Mouse (Mus musculus) splenic B cell, adult 2 months (primary cell): ENCODE results near the gene Man1a2.

Experiments
- DNase-seq: peaks from one replicate; pipeline ENCODE4 v3.0.0-alpha.2; 2011; ENCODE audit warnings: low read depth, low spot score
- H3K27me3 ChIP-seq: 2 replicates; pipeline ENCODE4 v1.6.1; 2012; ENCODE audit warnings: mild to moderate bottlenecking, low read length, moderate library complexity, mixed read lengths; ENCODE audit not compliant: control insufficient read depth, poor library complexity, insufficient read depth, severe bottlenecking
- H3K36me3 ChIP-seq: 2 replicates; pipeline ENCODE4 v1.6.1; 2012; ENCODE audit warnings: mild to moderate bottlenecking, low read length, moderate library complexity, mixed read lengths; ENCODE audit not compliant: control insufficient read depth, poor library complexity, insufficient read depth, severe bottlenecking

Gene Man1a2

DNA sequence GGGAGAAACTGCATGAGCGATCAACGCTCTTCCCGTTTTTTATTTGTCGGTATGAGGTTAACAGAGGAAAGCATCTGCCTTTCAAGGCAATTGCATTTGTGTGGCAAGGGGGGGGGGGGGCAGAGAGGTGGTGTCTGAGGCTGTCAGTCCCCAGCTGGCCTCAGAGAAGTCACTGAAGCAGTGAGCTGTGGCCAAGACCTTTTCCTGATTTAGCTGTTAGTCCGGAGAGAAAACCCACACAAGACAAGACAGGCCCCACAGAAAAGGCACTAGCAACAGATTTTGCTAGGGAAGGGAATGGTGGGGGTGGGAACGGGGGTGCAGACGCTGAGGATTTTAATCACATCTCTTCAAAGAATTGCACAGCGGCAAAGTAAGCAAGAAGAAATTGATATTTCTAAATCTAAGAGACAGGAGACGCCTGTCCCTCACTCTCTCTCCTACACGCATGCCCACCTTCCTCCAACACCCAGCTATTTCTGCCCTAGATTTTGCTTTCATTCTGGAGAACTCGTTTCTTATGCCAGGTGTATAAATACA, 19.9 kb upstream of the Man1a2 start:
- Histone ChIP-seq H3K27me3 (no peaks in the 10 kb centered on the region), H3K36me3 (no peaks in the 10 kb centered on the region)
- DNase-seq = peak; percentile 54

GRCm38 (mm10) chr3:100703847-100704644, 18.7 kb upstream of the Man1a2 start:
- DNase-seq = peak; percentile 22
- Histone ChIP-seq H3K27me3 (no peaks in the 10 kb centered on the region), H3K36me3 (no peaks in the 10 kb centered on the region)

DNA sequence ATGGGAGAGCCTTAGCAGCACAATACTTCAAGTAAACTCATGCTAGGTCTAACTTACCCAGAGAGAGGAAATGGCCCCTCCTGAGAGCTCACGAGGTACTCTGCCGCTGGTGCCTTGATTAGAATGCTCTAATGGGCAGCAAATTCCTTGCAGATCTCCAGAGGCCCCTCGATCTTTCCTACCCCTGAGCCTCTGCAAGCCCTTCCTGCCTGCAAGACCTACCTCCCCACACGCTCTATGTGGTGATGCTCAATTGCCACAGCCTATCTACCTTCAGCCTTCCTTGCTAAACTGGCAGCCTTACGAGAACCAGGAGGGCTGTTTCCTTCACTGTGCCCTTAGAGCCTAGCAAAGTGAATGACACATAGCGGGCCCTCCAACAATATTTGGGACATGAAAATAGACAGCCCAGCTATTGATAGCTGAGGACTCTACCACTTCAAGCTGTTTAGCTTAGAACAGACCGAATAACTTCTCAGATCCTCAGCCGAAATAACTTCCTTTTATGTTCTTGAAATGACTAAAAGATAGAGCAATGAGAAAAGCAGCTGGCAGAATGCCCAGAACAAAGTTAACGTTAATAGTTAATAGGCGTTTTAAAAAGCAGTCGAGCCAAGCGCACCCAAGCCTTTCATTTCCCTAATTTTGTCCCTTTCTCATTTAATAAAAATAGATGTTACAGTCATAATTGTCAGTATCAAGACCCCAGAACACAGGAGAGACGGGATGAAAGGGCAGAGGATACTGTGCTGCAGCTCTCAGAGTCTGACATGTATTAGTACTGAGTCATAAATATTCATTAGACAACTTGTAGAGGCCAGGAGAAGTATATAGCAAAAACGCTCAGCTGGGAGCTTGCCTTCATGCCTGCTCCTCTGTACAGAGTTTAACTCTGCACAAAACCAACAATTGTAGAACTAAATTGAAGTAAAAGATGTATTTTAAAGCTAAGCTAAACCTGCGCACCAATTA, 17.9 kb upstream of the Man1a2 start:
- peak; percentile 65 for DNase-seq
- Histone ChIP-seq H3K36me3 (no peaks in the 10 kb centered on the region), H3K27me3 (no peaks in the 10 kb centered on the region)

GRCm38 (mm10) chr3:100688747-100689146, 3.4 kb upstream of the Man1a2 start:
- DNase-seq = no peak
- Histone ChIP-seq H3K36me3 (no peaks in the 10 kb centered on the region), H3K27me3 (no peaks in the 10 kb centered on the region)

DNA sequence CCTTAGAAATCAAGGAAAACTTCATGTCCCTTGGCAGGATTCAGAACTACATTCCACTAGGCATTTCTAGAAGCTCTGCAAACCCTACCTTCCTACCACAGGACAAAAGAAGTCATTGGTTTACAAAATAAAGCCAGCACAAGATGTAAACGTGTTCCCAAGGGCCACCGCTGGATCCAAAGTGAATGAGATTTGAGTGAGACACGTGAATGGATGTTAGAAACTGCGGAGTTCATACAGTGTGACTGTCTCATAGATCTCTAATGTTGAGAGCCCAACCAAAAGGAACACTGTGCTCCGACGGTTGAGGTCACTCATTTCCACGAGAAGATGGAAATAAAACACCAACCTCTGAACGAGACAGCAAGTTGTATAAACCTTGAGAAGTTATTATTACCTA, 1.5 kb upstream of the Man1a2 start:
- no peaks in the 10 kb centered on the region for H3K27me3 ChIP-seq
- H3K36me3 ChIP-seq = no peaks in the 10 kb centered on the region
- no peak for DNase-seq

DNA sequence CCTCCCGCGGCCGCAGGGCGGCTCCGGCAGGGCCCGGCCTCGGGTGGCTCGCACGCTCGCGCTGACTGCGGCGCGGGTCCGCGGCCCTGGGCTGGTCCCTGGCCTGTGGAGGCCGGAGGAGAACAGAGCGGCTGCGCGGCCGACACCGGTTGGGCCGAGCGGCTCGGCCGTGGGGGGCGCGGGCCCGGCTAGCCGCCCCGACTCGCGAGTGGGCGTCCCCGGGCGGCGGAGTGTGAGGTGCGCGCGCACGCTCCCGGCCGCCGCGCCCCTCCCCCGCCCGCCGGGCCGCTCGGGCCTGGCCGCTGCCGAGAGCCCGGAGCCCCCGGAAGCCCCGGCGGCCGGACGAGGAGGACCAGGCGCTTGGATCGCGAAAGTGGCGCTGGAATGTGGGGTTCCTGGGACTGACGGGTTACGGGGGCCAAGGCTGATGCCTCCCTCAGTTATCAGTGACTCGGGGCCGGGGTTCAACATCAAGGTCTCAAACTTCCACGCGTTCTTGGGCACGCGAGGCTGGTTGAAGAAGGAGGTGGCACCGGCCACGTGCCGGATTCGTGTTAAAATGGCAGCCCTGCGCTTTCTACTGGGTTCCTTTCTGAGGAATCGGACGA, 564 bp upstream of the Man1a2 start:
- no peaks in the 10 kb centered on the region for H3K36me3 ChIP-seq
- DNase-seq = peak; percentile 75
- no peaks in the 10 kb centered on the region for H3K27me3 ChIP-seq

GRCm38 (mm10) chr3:100684234-100684975, 898 bp downstream of the Man1a2 start:
- H3K36me3 ChIP-seq = no peaks in the 10 kb centered on the region
- DNase-seq = peak; percentile 33

GRCm38 (mm10) chr3:100682841-100683240, 2.5 kb downstream of the Man1a2 start:
- DNase-seq = no peak
- H3K27me3 ChIP-seq = no peaks in the 10 kb centered on the region
- H3K36me3 ChIP-seq = 0 out of 2 replicates have a peak, but pooled peaks cover 1% of the 10 kb centered on the region

More at GRCm38 (mm10) chr3:100684234-100684975, 898 bp downstream of the Man1a2 start:
- H3K27me3 ChIP-seq = no peaks in the 10 kb centered on the region

DNA sequence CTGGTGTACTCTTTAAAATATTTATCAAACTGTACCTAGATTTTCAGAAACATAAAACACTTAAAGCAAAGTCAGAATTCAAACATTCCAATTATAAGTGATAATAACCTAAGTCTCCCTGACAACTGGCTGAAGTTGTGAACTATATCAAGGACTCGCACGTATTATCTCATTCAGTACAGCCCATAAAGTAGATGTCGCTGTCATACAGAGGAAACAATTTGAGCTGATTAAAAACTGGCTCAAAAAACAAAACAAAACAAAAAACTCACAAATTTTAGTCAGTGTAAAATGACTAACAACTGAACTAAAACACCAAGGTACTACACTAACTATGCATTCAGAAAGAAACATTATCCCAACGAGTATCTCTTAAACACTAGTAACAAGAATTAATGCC, 3.0 kb downstream of the Man1a2 start:
- Histone ChIP-seq H3K36me3 (0 out of 2 replicates have a peak, but pooled peaks cover 1% of the 10 kb centered on the region), H3K27me3 (no peaks in the 10 kb centered on the region)
- DNase-seq = no peak

DNA sequence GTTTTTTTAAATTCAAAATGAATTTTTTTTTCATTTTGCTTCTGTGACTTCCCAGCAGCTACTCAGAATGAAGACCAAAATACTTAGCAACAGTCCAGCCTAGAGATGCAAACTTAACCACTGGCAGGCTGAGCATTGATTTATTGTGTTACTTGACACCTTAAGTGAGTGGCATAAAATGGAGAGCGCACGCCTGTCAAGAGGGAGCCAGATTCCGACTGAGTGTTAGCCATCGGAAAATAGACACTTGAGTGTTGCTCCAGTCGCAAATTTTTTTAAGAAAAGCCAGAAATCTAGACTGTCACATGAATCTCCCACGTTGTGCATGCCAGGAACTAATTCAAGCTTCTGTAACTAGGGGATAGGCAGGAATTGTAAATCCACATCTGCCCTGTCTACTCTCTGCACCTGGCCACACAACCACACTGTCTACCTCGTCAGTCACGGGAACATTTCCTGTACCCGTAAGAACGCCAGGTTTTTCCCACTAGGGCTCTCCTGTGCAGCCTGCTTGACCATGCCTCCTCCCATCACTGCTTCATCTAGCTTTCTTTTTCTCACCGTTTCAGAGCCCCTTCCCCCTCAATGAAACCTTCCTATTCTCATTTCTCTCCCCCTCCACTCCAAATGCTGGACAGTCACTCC, 3.7 kb downstream of the Man1a2 start:
- Histone ChIP-seq H3K36me3 (0 out of 2 replicates have a peak, but pooled peaks cover 1% of the 10 kb centered on the region), H3K27me3 (no peaks in the 10 kb centered on the region)
- no peak for DNase-seq

DNA sequence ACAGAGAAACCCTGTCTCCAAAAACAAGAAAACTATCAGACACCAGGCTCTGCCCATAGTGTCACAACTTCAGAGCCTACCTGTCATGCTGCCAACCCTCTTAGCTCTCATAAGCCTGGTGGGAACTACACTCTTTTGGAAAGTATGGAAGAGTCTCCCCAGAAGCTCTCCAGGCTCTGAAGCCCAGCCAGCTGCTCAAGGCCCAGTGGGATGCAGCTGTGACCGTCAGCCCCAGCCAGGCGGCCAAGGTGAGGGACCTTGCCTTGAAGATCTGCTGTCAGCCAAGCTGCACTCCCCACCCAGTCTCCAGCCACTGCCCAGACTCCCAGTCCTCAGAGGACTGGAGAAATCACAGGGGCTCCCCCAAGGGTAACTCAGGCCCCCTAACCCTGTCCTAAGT, 5.1 kb downstream of the Man1a2 start:
- H3K36me3 ChIP-seq = 0 out of 2 replicates have a peak, but pooled peaks cover 1% of the 10 kb centered on the region
- no peak for DNase-seq

DNA sequence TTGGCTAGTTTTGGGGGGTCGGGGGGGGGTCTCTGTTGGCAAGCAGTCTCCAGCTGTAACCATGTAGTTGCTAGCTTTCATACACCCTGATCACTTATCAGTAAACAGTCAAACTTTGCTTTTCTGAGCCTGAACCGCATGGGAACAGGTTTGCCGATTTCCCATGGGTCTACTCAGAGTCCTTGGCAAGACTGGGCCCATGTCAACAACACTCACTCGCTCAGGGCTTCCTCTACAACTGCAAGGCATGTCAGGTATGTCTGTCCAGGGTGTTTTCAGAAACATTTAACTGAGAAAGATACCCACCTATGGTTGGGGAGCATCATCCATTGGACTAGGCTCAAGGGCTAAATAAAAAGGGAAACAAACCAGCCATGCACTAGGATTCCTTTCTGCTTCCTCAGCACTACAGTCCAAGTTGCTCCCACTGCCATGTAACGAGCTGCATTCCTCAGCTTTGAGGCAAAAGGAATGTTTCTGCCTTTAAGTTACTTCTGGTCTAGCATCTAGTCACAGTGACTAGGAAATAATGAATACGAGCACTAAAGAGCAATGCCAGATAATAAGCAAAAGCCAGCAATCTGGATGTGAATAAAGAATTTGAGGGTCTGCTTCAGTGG, 6.2 kb downstream of the Man1a2 start:
- Histone ChIP-seq H3K27me3 (no peaks in the 10 kb centered on the region), H3K36me3 (0 out of 2 replicates have a peak, but pooled peaks cover 1% of the 10 kb centered on the region)
- DNase-seq = no peak

More for the DNA sequence above, 5.1 kb downstream of the Man1a2 start:
- no peaks in the 10 kb centered on the region for H3K27me3 ChIP-seq

GRCm38 (mm10) chr3:100675146-100675545, 10.2 kb downstream of the Man1a2 start:
- no peaks in the 10 kb centered on the region for H3K27me3 ChIP-seq
- DNase-seq = no peak

More at GRCm38 (mm10) chr3:100675146-100675545, 10.2 kb downstream of the Man1a2 start:
- H3K36me3 ChIP-seq = 0 out of 2 replicates have a peak, but pooled peaks cover 1% of the 10 kb centered on the region
